Mouse (Mus musculus): Measurements from ENCODE around the gene Sh3bgr. TPM values are rescaled to one million over a fixed set of nuclear protein-coding genes. Genes with fewer than 3 reads are reported as not detected.

Gene Sh3bgr
- total and polyA plus RNA-seq, 3 experiments = 1.1 to 2.0 TPM; not detected in 1

GRCm38 (mm10) chr16:96210856-96211255 is 10.6 kb downstream of the Sh3bgr start:
- H3K4me1 ChIP-seq (ENCODE audit: control insufficient read depth in 1 of 2, insufficient read depth in 2 of 2, low read length in 2 of 2) = no peaks in the 10 kb centered on the region
- H3K4me3 ChIP-seq (ENCODE audit: control insufficient read depth in 1 of 2, insufficient read depth in 1 of 2, low read depth in 2 of 2, low read length in 2 of 2) = no peak overlapping the region
- no peak overlapping the region for H3K9ac ChIP-seq (ENCODE audit: control insufficient read depth, low read depth, low read length, poor library complexity, severe bottlenecking)
- no peaks in the 10 kb centered on the region for H3K36me3 ChIP-seq (ENCODE audit: control insufficient read depth in 1 of 2, insufficient read depth in 2 of 2, low read length in 2 of 2)
- H3K79me2 ChIP-seq (ENCODE audit: control insufficient read depth, insufficient read depth, low read length, poor library complexity) = no peaks in the 10 kb centered on the region
- H3K27me3 ChIP-seq (ENCODE audit: control insufficient read depth in 1 of 2, insufficient read depth in 2 of 2, low read length in 2 of 2) = no peaks in the 10 kb centered on the region
- DNase-seq (ENCODE audit: low read depth, low spot score) = no peak
- H3K27ac ChIP-seq (ENCODE audit: control insufficient read depth, low read depth, low read length) = no peak overlapping the region
- no peak for TF ChIP-seq MYB (IDR thresholded peaks at IDR 0.05; ENCODE audit: low read depth, low read length)
- no peak for TF ChIP-seq ELF1 (IDR thresholded peaks at IDR 0.05; ENCODE audit: low read depth, low read length)
- no peak for TF ChIP-seq MEF2A (IDR thresholded peaks at IDR 0.05; ENCODE audit: extremely low read depth, insufficient replicate concordance, low read depth, low read length, poor library complexity, severe bottlenecking)
- TF ChIP-seq NELFE (IDR thresholded peaks at IDR 0.05; ENCODE audit: low read depth, low read length) = no peak
- no peak for TF ChIP-seq UBTF (IDR thresholded peaks at IDR 0.05; ENCODE audit: borderline replicate concordance, insufficient read depth, low read depth, low read length)
- TF ChIP-seq EP300 (IDR thresholded peaks at IDR 0.05; ENCODE audit: low read depth in 1 of 2, low read length in 2 of 2) = no peak
- no peak for TF ChIP-seq E2F4 (IDR thresholded peaks at IDR 0.05; ENCODE audit: borderline replicate concordance, low read depth, low read length)
- TF ChIP-seq MAFK (IDR thresholded peaks at IDR 0.05; ENCODE audit: borderline replicate concordance, low read depth, low read length) = no peak
- no peaks in the 10 kb centered on the region for H3K9me3 ChIP-seq (replicated peaks; ENCODE audit: insufficient read depth, low read length)

GRCm38 (mm10) chr16:96213027-96213426 is 12.8 kb downstream of the Sh3bgr start:
- Histone ChIP-seq H3K79me2 (ENCODE audit: control insufficient read depth, insufficient read depth, low read length, poor library complexity) (no peaks in the 10 kb centered on the region), H3K9me3 (replicated peaks; ENCODE audit: insufficient read depth, low read length) (no peaks in the 10 kb centered on the region), H3K27ac (ENCODE audit: control insufficient read depth, low read depth, low read length) (no peak overlapping the region), H3K27me3 (ENCODE audit: control insufficient read depth in 1 of 2, insufficient read depth in 2 of 2, low read length in 2 of 2) (no peaks in the 10 kb centered on the region), H3K9ac (ENCODE audit: control insufficient read depth, low read depth, low read length, poor library complexity, severe bottlenecking) (no peak overlapping the region), H3K4me1 (ENCODE audit: control insufficient read depth in 1 of 2, insufficient read depth in 2 of 2, low read length in 2 of 2) (no peaks in the 10 kb centered on the region), H3K36me3 (ENCODE audit: control insufficient read depth in 1 of 2, insufficient read depth in 2 of 2, low read length in 2 of 2) (no peaks in the 10 kb centered on the region), H3K4me3 (ENCODE audit: control insufficient read depth in 1 of 2, insufficient read depth in 1 of 2, low read depth in 2 of 2, low read length in 2 of 2) (no peak overlapping the region)
- DNase-seq (ENCODE audit: low read depth, low spot score) = no peak
- TF ChIP-seq ZC3H11A (IDR thresholded peaks at IDR 0.05; ENCODE audit: low read depth, low read length) (no peak), GABPA (IDR thresholded peaks at IDR 0.05; ENCODE audit: low read depth, low read length) (no peak)

- Histone ChIP-seq H3K27me3 (ENCODE audit: control insufficient read depth in 1 of 2, insufficient read depth in 2 of 2, low read length in 2 of 2) (no peaks in the 10 kb centered on the region), H3K79me2 (ENCODE audit: control insufficient read depth, insufficient read depth, low read length, poor library complexity) (no peaks in the 10 kb centered on the region), H3K9ac (ENCODE audit: control insufficient read depth, low read depth, low read length, poor library complexity, severe bottlenecking) (no peak overlapping the region), H3K27ac (ENCODE audit: control insufficient read depth, low read depth, low read length) (no peak overlapping the region), H3K4me3 (ENCODE audit: control insufficient read depth in 1 of 2, insufficient read depth in 1 of 2, low read depth in 2 of 2, low read length in 2 of 2) (no peak overlapping the region), H3K4me1 (ENCODE audit: control insufficient read depth in 1 of 2, insufficient read depth in 2 of 2, low read length in 2 of 2) (no peaks in the 10 kb centered on the region), H3K36me3 (ENCODE audit: control insufficient read depth in 1 of 2, insufficient read depth in 2 of 2, low read length in 2 of 2) (no peaks in the 10 kb centered on the region), H3K9me3 (replicated peaks; ENCODE audit: insufficient read depth, low read length) (no peaks in the 10 kb centered on the region)
- TF ChIP-seq ZKSCAN1 (IDR thresholded peaks at IDR 0.05; ENCODE audit: low read depth, low read length) (no peak), UBTF (IDR thresholded peaks at IDR 0.05; ENCODE audit: borderline replicate concordance, insufficient read depth, low read depth, low read length) (no peak), KAT2A (conservative IDR thresholded peaks at IDR 0.05; ENCODE audit: low read depth, low read length) (no peak), POLR2AphosphoS5 (IDR thresholded peaks at IDR 0.05; ENCODE audit: borderline replicate concordance, low read depth, low read length) (no peak), ZMIZ1 (IDR thresholded peaks at IDR 0.05; ENCODE audit: low read depth, low read length) (no peak), MEF2A (IDR thresholded peaks at IDR 0.05; ENCODE audit: extremely low read depth, insufficient replicate concordance, low read depth, low read length, poor library complexity, severe bottlenecking) (no peak), SMC3 (IDR thresholded peaks at IDR 0.05; ENCODE audit: low read depth, low read length) (no peak), CHD2 (IDR thresholded peaks at IDR 0.05; ENCODE audit: low read length) (no peak), BHLHE40 (IDR thresholded peaks at IDR 0.05; ENCODE audit: borderline replicate concordance, low read depth, low read length) (no peak), SIN3A (IDR thresholded peaks at IDR 0.05; ENCODE audit: low read length) (no peak)
- DNase-seq (ENCODE audit: low read depth, low spot score) = no peak
Observed at GRCm38 (mm10) chr16:96221491-96221890, 21.2 kb downstream of the Sh3bgr start.

All from MEL (cell line).